In the genomic region with DNA sequence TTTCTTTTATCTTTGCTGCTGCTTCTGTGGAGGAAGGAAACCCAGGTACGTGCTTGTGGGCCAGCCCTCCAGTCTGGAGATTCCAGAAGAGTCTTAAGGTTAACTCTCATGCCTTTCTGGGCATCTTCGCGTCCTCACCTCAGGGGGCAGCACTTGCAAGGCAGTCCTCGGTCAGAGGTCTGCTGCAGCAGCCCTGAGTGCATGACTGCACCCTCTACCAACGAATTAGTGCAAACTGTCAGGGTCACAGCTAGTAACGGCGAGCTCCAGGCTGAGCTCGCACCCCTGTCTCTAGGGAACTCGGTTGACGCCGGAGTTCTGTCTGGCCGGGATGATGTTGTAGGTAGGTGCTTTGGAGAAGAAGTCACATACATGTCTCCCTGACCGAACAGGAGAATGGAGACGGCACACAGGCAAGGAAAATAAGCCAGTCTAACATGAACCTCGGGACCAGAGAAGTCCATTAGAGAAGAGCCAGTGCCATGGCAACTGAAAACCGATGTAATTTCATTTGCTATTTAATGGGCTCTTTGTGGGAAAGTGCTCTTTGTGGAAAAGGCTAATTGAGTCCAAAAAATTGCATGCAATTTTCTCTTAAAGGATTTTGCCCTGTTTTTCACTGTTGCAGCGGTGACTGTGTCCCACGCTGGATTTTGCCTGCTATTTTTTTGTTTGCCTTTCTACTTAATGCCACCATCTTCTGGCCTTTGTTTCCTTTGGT, we compare ENCODE assay signal across 10 mouse cellular contexts. TPM values are rescaled to one million over a fixed set of nuclear protein-coding genes. Genes with fewer than 3 reads are reported as not detected.
DNase-seq lines count a peak whose midpoint lies in the region; ATAC-seq and TF ChIP-seq lines count a peak whose summit lies in the region.
"Had no signal": no experiment of that assay in that cellular context is flagged by ENCODE, and none has a peak within 500 bp of the region (broad histone marks: within the 10 kb centered on the region; RNA-seq: fewer than 3 reads in every experiment).

No protein-coding gene starts in this region.

- intact Hi-C loops in heart, postnatal 14 days (cut with DNase I), result no loop called here

- TF ChIP-seq POLR2A in thymus, adult 2 months (IDR thresholded peaks at IDR 0.05; ENCODE audit: control insufficient read depth, extremely low read depth, insufficient read depth, low read length, poor library complexity), result no peak

- no peak overlapping the region for H3K4me3 ChIP-seq in thymus, adult 2 months (ENCODE audit: control insufficient read depth, insufficient read depth, low read length)
- H3K4me3 ChIP-seq in liver, embryonic 11.5 days (ENCODE audit: low read depth, low read length), result no peak overlapping the region
- H3K4me3 ChIP-seq: heart, embryonic 13.5 days had no signal

- no peak overlapping the region for H3K27ac ChIP-seq in thymus, adult 2 months (ENCODE audit: control insufficient read depth, insufficient read depth, low read length)
- H3K27ac ChIP-seq in liver, embryonic 11.5 days (ENCODE audit: low read depth, low read length), result no peak overlapping the region
- H3K27ac ChIP-seq: heart, embryonic 13.5 days had no signal

- 59% methylated on average over 18 of the region's 18 CpGs for WGBS in thymus, adult 2 months
- 46% methylated on average over 18 of the region's 18 CpGs for WGBS in liver, embryonic 11.5 days

- no peaks in the 10 kb centered on the region for H3K9me3 ChIP-seq in liver, embryonic 11.5 days (ENCODE audit: control insufficient read depth, low read length)
- H3K9me3 ChIP-seq: heart, embryonic 13.5 days had no signal

- 0 out of 2 replicates have a peak, but pooled peaks have one; percentile 23 for ATAC-seq in liver, embryonic 11.5 days (replicated peaks; ENCODE audit: low FRiP score)
- no peak for ATAC-seq in erythroid progenitor cell, adult 5-6 weeks (replicated peaks; ENCODE audit: low FRiP score, poor library complexity, severe bottlenecking)

- H3K36me3 ChIP-seq in thymus, adult 2 months (ENCODE audit: control insufficient read depth, insufficient read depth, low read length), result no peaks in the 10 kb centered on the region
- H3K36me3 ChIP-seq in liver, embryonic 11.5 days (ENCODE audit: control insufficient read depth, insufficient read depth, low read length), result no peaks in the 10 kb centered on the region

- no peak overlapping the region for H3K9ac ChIP-seq in liver, embryonic 11.5 days (ENCODE audit: low read depth, low read length)
- H3K9ac ChIP-seq: heart, embryonic 13.5 days had no signal

- peak; percentile 80 for DNase-seq in heart, adult 11 months
- no peak for DNase-seq in heart, postnatal 14 days
- DNase-seq in thymus, adult 2 months, result no peak
- no peak for DNase-seq in thymus, postnatal 36 days
- peak; percentile 32 for DNase-seq in liver, embryonic 11.5 days (ENCODE audit: low spot score)
- no peak for DNase-seq in gastrocnemius, postnatal 4 days (ENCODE audit: low spot score in 2 of 2)
- no peak for DNase-seq in Muller cell, postnatal 12 days (ENCODE audit: inconsistent ontology term)
- DNase-seq: adrenal gland, postnatal 14 days had no signal

- no peaks in the 10 kb centered on the region for H3K4me1 ChIP-seq in thymus, adult 2 months (replicated peaks; ENCODE audit: control insufficient read depth, insufficient read depth, low read length)
- H3K4me1 ChIP-seq in liver, embryonic 11.5 days (replicated peaks; ENCODE audit: control insufficient read depth, insufficient read depth, low read length), result no peaks in the 10 kb centered on the region

- 0 out of 2 replicates have a peak, but pooled peaks have one; percentile 17 for TF ChIP-seq CTCF in thymus, adult 2 months (IDR thresholded peaks at IDR 0.05; ENCODE audit: borderline replicate concordance, control insufficient read depth, extremely low read depth, insufficient read depth, low read length, poor library complexity)

- no peaks in the 10 kb centered on the region for H3K27me3 ChIP-seq in thymus, adult 2 months (ENCODE audit: control insufficient read depth, insufficient read depth, low read length)
- H3K27me3 ChIP-seq in liver, embryonic 11.5 days (replicated peaks; ENCODE audit: control insufficient read depth, insufficient read depth, low read length), result no peaks in the 10 kb centered on the region
- H3K27me3 ChIP-seq: heart, embryonic 13.5 days had no signal

- H3K4me2 ChIP-seq in liver, embryonic 11.5 days, result no peak overlapping the region
- H3K4me2 ChIP-seq: heart, embryonic 13.5 days had no signal

RNA-seq across cellular contexts. Expression of a gene that starts 20.1 kb away (rescaled TPM):
- 1 to 10 TPM; 6.8 to 8.2 TPM for total RNA-seq in heart, postnatal 14 days (2021)
- polyA plus RNA-seq in thymus, adult 2 months (2012; rRNA removed), result 0.34 and 0.61 TPM in 2 replicates
- 100 and 109 TPM in 2 replicates for polyA plus RNA-seq in liver, embryonic 11.5 days (2014; fragmentation: Nextera tagmentation; extraction: Ambion mirVana)
- not detected in 2 replicates for total RNA-seq in erythroid progenitor cell, adult 5-6 weeks (2015; ENCODE audit: low replicate concordance)
- not detected in 2 replicates for total RNA-seq in erythroid progenitor cell, adult 5-6 weeks (2017; ENCODE audit: low replicate concordance)
- total RNA-seq in gastrocnemius, postnatal 4 days (2021), result 10 to 100 TPM; 17.1 to 19.7 TPM

Comparison
In these comparisons a context has a peak if more than half of its experiments do, and no peak if none do; other contexts are left out.
1. DNase-seq: peak in heart, adult 11 months (single experiment) and liver, embryonic 11.5 days (single experiment); none in heart, postnatal 14 days (0 of 2), thymus, adult 2 months (single experiment), thymus, postnatal 36 days (0 of 2), gastrocnemius, postnatal 4 days (0 of 2) and Muller cell, postnatal 12 days (single experiment).
2. RNA of a gene that starts 20.1 kb away (total RNA-seq): 17.1 to 19.7 TPM in gastrocnemius, postnatal 4 days and 6.8 to 8.2 TPM in heart, postnatal 14 days; not detected in erythroid progenitor cell, adult 5-6 weeks; every median in the first group is over 4 times any median in the second.